10 mouse cellular contexts compared by ENCODE assay signal in the genomic region with DNA sequence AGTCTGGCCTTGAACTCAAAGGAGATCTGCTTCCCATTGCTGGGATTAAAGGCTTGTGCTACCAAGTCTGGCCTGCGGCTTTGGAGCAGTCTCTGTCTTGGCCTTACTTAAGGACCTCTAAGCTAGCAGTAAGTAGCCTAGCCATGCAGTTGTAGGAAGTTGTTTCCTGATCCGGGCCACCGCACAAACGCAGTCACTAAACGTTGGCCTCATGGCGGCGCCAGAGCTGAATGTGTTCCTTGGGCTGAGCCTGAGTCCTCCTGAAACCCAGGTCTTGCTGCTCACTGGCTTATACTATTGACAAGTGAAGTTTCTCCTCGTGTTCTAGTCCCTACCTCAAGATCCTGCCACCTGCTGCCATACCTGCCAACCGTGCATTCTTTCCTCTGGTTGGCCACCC. TPM values are rescaled to one million over a fixed set of nuclear protein-coding genes. Genes with fewer than 3 reads are reported as not detected.
DNase-seq lines count a peak whose midpoint lies in the region.
"Had no signal": no experiment of that assay in that cellular context is flagged by ENCODE, and none has a peak within 500 bp of the region (broad histone marks: within the 10 kb centered on the region; RNA-seq: fewer than 3 reads in every experiment).

No protein-coding gene starts in this region.

- peak; percentile 22 for DNase-seq in adrenal gland, postnatal 10 days
- no peak for DNase-seq in adrenal gland, adult 2 months
- DNase-seq in kidney, postnatal 4 days, result peak; percentile 37 to 46
- DNase-seq in kidney, adult 9 months, result no peak
- peak; percentile 6 for DNase-seq in 3T3-L1 (ENCODE audit: low read depth, low spot score)
- peak; percentile 20 for DNase-seq in embryo, embryonic 9.5 days (ENCODE audit: extremely low spot score)
- DNase-seq in cerebellum, postnatal 25 days, result no peak
- DNase-seq in urinary bladder, postnatal 4 days (ENCODE audit: low spot score in 2 of 2), result no peak
- DNase-seq: liver, embryonic 13.5 days; thymus, postnatal 14 days had no signal

RNA-seq across cellular contexts. Expression of a gene that starts 28.5 kb away (rescaled TPM):
- 10 to 100 TPM; 32.3 to 37.3 TPM for total RNA-seq in adrenal gland, postnatal 10 days (2021)
- total RNA-seq in adrenal gland, adult 2 months (2021), result 10 to 100 TPM; 30.5 to 40.6 TPM
- polyA plus RNA-seq in adrenal gland, adult 2 months (2012; rRNA removed), result 35.8 and 42.9 TPM in 2 replicates

RNA-seq across cellular contexts. Expression of a gene that starts 53.9 kb away (rescaled TPM):
- total RNA-seq in adrenal gland, postnatal 10 days (2021), result 1 to 10 TPM; 2.3 to 6.5 TPM
- 1 to 10 TPM; 3.1 to 3.8 TPM for total RNA-seq in adrenal gland, adult 2 months (2021)
- 0.41 and 1.0 TPM in 2 replicates for polyA plus RNA-seq in adrenal gland, adult 2 months (2012; rRNA removed)

Comparison
In these comparisons a context has a peak if more than half of its experiments do, and no peak if none do; other contexts are left out.
1. DNase-seq: peak in adrenal gland, postnatal 10 days (single experiment), kidney, postnatal 4 days (2 of 2), 3T3-L1 (single experiment) and embryo, embryonic 9.5 days (single experiment); none in adrenal gland, adult 2 months (single experiment), kidney, adult 9 months (single experiment), cerebellum, postnatal 25 days (0 of 2) and urinary bladder, postnatal 4 days (0 of 2).